Mouse (Mus musculus) right cerebral cortex, adult 2 months (tissue): ENCODE measurements around the gene Gm5089.

Source experiments
- DNase-seq, 2 experiments: peaks; one replicate each; pipeline ENCODE4 v3.0.0; 2021 to 2022; ENCODE audit warnings: low spot score in 2 of 2

Gm5089 gene

GRCm38 (mm10) chr14:122477971-122478573, 27.2 kb upstream of the Gm5089 start:
- no peak for DNase-seq

- DNase-seq = no peak
Measured at GRCm38 (mm10) chr14:122477261-122477671, 26.4 kb upstream of the Gm5089 start.

- no peak for DNase-seq
Measured at GRCm38 (mm10) chr14:122476822-122477215, 25.9 kb upstream of the Gm5089 start.

GRCm38 (mm10) chr14:122476041-122476821, 25.3 kb upstream of the Gm5089 start:
- DNase-seq = no peak

- no peak for DNase-seq
Measured at GRCm38 (mm10) chr14:122475557-122476040, 24.7 kb upstream of the Gm5089 start.

- no peak for DNase-seq
Measured at GRCm38 (mm10) chr14:122474891-122475556, 24.1 kb upstream of the Gm5089 start, which contains the start of gene Zic2. Gene Zic2 (plus strand): TSS chr14:122475435.

- DNase-seq = no peak
Measured at GRCm38 (mm10) chr14:122474041-122474890, 23.4 kb upstream of the Gm5089 start.

GRCm38 (mm10) chr14:122473211-122473751, 22.4 kb upstream of the Gm5089 start:
- no peak for DNase-seq

- DNase-seq = no peak
Measured at GRCm38 (mm10) chr14:122472647-122473046, 21.7 kb upstream of the Gm5089 start.

- DNase-seq = no peak
Measured at GRCm38 (mm10) chr14:122472161-122472560, 21.2 kb upstream of the Gm5089 start.

GRCm38 (mm10) chr14:122471449-122472085, 20.7 kb upstream of the Gm5089 start:
- DNase-seq = no peak

GRCm38 (mm10) chr14:122468971-122469755, 18.2 kb upstream of the Gm5089 start:
- DNase-seq = no peak

- DNase-seq = no peak
Measured at GRCm38 (mm10) chr14:122467926-122468841, 17.3 kb upstream of the Gm5089 start.

- no peak for DNase-seq
Measured at GRCm38 (mm10) chr14:122466756-122467362, 15.9 kb upstream of the Gm5089 start.

GRCm38 (mm10) chr14:122465931-122466490, 15.1 kb upstream of the Gm5089 start:
- DNase-seq = no peak

GRCm38 (mm10) chr14:122464763-122465741, 14.1 kb upstream of the Gm5089 start, which contains the start of gene Zic5:
Gene Zic5 (minus strand): TSS chr14:122465677.
- DNase-seq = no peak

- no peak for DNase-seq
Measured at GRCm38 (mm10) chr14:122464351-122464762, 13.4 kb upstream of the Gm5089 start.
